Mouse (Mus musculus) inflammation-experienced regulatory T-cells, adult 6 months (primary cell): ENCODE data around the gene Tmtc2. TPM values are rescaled to one million over a fixed set of nuclear protein-coding genes. Genes with fewer than 3 reads are reported as not detected.

Source experiments
- ATAC-seq: one replicate; pipeline ENCODE4 v1.8.0; 2017
- polyA plus RNA-seq, 3 experiments: library from polyadenylated mRNA; unstranded; fragments of 100-300 nt; shearing (Covaris generic); gene quantifications; one replicate each; pipeline ENCODE4 v1.2.1; 2017

Tmtc2 gene
- polyA plus RNA-seq, 3 experiments from 2014 or later = 0.15 TPM; not detected in 2

GRCm38 (mm10) chr10:105403931-105404330, 170.3 kb downstream of the Tmtc2 start:
- ATAC-seq = no peak

- ATAC-seq = no peak
Measured at GRCm38 (mm10) chr10:105402481-105402779, 171.8 kb downstream of the Tmtc2 start.

DNA sequence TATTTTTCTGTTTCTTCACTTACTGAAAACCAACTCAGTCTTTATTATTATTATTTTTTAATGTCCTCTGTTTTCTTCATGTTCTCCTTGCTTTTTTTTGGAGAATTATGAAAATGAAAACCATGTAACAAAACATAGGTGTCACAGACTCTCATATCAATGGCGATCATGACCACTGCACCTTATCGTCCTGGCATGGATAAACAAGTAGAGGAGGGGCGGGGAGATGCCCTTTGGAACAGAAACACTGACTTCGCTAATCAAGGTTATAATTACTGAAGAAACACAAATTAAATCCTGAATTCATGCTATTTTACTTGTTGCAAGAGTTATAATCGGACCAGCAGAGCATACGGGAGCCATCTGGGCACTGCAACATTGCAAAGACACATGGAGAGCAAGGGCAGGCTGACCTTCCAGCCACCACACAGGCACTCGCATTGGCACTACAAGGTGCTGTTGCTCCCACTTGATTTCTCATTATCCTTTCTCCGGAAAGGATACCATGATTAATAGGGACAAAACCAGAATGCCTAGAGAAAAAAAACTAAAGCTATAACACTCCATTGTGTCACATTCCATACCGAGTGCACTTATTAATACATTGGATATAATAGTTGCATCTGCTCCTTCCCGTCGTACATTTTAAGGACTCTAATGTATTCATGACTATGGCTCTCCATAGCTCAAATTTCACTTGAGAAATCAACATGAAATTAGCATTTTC, 172.3 kb downstream of the Tmtc2 start:
- ATAC-seq = no peak

- no peak for ATAC-seq
Measured at GRCm38 (mm10) chr10:105399316-105399715, 174.9 kb downstream of the Tmtc2 start.

- ATAC-seq = no peak
Measured at GRCm38 (mm10) chr10:105384065-105384464, 190.2 kb downstream of the Tmtc2 start.

DNA sequence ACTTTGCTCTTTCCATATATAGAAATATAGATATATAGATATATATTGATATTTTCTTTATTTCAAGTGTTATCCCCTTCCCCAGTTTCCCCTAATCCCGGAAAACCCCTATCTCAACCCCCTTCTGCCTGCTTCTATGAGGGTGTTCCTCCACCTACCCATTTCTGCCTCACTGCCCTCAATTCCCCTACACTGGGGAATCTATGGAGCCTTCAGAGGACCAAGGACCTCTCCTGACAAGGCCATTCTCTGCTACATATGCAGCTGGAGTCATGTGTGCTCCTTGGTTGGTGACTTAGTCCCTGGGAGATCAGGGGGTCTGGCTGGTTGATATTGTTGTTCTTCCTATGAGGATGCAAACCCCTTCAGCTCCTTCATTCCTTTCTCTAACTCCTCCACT, 192.5 kb downstream of the Tmtc2 start:
- ATAC-seq = no peak

DNA sequence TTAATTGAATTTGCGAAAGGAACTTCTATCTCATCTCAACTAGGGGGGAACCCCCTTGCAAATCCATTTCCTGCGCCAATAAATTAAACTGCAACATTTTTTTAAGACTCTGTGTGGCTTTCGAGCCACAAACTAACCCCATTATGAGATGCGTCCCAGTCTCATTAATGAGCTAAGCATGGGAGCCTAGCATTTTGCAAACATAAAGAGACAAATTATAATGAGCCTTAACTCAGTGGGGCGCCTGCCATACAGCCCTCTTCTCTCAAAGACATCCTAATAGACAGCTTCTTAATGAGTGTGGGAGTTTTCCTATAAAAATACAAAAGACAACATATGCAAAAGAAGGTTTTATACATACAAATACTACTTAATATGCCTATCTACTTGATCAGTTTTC, 193.0 kb downstream of the Tmtc2 start:
- ATAC-seq = no peak

DNA sequence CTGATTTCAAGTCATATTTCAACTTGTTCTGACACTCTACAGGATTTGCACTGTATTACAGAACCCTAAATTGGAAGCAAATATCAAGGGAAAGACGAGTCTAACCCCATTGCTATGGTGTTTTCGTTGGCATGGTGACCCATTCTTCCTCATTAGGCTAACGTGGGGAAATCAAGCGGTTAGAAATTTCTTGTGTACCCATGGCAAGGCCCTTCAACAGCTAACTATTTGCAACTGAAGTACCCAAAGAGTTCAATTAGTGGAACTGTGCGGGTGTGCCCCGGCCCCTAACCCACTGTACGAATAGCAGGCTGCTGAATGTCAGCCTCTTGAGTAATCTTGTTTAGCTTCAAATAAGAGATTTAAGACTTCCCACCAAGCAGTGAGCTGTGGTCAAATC, 193.7 kb downstream of the Tmtc2 start:
- ATAC-seq = no peak

- no peak for ATAC-seq
Measured at GRCm38 (mm10) chr10:105377711-105378110, 196.5 kb downstream of the Tmtc2 start.

DNA sequence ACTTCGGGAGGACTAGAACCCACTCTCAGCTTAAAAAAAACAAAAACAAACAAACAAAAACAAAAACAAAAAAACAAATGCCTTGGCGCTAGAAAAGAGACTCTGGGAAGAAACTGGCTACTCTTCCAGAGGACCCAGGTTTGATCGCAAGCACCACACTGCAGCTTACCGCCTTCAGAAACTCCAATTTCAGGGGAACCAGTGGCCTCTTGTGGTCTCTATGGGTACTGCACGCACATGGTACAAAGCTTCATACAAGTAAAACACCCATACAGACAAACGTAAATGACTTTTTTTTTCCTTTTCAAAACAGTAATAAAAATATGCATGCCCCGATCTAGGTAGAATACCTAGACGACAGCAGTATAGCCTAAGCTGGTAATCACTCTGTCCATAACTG, 201.0 kb downstream of the Tmtc2 start:
- no peak for ATAC-seq

- no peak for ATAC-seq
Measured at GRCm38 (mm10) chr10:105368242-105368641, 206.0 kb downstream of the Tmtc2 start.

GRCm38 (mm10) chr10:105364480-105364879, 209.8 kb downstream of the Tmtc2 start:
- no peak for ATAC-seq

DNA sequence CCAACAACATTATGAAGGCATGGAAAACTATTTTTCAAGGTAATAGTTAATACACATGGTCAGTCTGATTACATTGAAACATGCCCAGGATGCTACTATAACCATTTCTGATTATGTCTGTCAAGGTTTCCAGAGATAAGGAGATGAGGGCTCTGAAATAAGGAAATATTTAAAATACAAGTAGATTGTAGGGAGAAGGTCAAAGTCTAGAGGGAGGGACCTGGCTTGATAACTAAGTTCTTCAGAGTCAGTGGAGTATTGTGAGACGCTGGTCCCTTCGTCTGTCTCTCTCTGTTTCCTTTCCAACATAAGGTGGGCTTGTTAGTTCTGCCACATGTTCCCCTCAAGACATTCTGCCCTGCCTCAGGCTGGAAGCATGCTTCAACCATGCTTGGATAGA, 223.9 kb downstream of the Tmtc2 start:
- no peak for ATAC-seq

- no peak for ATAC-seq
Measured at GRCm38 (mm10) chr10:105345920-105346319, 228.3 kb downstream of the Tmtc2 start.

DNA sequence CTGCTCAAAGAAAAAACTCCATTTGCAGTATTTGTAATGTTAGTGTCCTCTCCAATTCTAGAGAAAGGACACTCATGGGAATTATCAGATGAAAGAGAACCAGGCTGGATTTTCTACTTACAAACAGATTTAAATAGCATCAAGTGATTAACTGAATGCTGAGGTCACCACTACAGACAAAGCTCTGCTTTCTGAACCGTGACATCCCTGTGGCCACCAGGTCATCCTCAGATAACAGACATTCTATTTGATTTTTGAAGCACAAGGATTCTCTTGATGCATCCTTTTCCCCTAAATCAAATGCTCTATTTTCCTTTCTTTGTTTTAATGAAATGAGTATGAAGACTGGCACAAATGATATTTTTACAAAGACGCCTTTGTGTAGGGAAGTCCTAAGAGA, 241.4 kb downstream of the Tmtc2 start:
- no peak for ATAC-seq

DNA sequence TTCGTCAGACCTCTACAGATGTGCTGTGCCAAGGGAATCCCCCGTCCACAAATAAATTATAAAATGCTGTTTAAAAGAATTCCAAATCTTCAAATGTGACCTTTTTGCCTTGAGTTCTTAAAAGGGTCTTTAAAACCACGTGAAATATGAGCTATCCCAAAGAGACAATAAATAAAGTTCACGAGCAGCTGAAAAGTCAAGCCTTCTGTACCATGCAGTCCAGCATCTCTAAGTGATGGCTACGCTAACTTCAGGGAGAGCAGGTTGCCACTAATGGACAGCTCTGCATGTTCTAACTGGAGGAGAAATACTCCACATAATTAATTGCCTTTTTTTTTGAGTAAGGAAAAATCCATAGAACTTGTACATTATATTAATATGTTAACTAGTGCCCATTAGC, 243.9 kb downstream of the Tmtc2 start:
- ATAC-seq = no peak

- no peak for ATAC-seq
Measured at GRCm38 (mm10) chr10:105323646-105324192, 250.5 kb downstream of the Tmtc2 start.

DNA sequence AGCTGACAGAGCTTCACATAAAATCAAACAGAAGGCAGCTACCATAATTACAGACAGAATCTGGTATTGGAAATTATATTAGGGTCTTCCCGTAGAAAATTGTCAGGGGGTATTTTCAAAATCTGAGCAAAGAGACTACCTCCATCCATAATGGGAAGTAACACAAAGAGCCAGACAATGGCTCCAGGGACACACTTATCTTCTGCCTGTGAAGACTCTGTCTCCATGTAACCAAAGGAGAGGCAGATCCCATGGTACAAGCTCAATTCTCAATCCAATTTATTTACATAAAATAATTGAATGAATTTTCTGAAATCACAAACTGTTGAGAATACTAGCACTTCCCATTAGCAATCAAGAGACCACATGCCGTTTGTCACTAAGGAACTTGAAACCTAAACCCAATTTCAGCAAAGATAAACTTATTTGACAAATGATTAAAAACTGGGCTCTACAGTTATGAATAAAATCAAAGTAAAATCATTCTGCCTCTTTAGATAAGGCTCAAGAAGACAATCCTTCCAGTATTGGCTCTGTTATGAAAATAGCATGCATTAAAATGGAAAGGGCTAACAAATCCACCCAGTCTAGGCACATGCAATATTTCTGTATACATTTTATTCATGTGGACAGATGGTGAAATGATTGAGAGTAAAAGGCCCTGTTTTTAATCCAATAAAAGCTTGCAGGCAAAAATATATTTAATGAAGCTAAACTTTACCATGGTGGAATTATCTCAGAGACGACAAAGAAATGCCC, 254.8 kb downstream of the Tmtc2 start:
- no peak for ATAC-seq

GRCm38 (mm10) chr10:105318869-105319268, 255.4 kb downstream of the Tmtc2 start:
- no peak for ATAC-seq

DNA sequence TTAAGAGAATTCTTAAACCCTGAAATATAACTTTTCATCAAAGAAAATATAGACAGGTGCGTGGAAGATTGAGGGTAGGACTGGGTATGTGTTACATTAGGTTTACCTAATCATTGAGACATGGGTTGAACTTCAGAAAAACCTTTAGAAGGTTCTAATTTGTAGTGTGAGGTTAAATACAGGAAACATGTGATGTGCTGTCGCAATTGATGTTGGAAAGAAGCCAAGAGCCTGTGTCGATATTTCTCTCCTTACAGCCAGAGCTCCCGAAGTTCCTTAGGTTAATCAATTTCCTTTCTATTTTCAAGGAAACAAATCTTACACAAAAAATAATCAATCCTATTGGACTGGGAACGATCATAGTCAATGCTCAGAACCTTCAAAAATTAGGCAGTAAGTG, 261.3 kb downstream of the Tmtc2 start:
- no peak for ATAC-seq

- ATAC-seq = no peak
Measured at GRCm38 (mm10) chr10:105297560-105297959, 276.7 kb downstream of the Tmtc2 start.

DNA sequence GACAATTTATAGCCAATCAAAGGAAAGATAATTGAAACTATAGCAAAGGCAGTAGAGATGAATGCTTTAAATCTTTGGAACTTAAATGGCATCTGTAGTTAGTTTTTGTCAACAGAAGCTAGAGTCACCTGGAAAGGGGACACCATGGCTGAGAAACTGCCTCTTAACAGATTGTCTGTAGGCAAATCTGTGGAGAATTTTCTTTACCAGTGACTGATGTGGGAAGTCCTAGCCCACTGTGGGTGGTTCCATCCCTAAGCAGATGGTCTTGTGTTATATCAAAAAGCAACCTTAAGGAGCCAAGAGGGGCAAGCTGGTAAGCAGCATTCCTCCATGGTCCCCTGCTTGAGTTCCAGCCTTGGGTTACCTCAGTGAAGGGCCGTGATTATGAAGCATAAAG, 281.3 kb downstream of the Tmtc2 start:
- ATAC-seq = no peak

- ATAC-seq = no peak
Measured at GRCm38 (mm10) chr10:105288472-105288871, 285.8 kb downstream of the Tmtc2 start.

GRCm38 (mm10) chr10:105287575-105287974, 286.7 kb downstream of the Tmtc2 start:
- ATAC-seq = no peak
